Comparison of ENCODE assay signal across 23 mouse cellular contexts in genomic region chr6:66984672-66985071, GRCm38 (mm10).
"Had no signal": no experiment of that assay in that cellular context is flagged by ENCODE, and none has a peak within 500 bp of the region (broad histone marks: within the 10 kb centered on the region; RNA-seq: fewer than 3 reads in every experiment).

No protein-coding gene starts in this region.

- H3K4me3 ChIP-seq: limb, embryonic 12.5 days; limb, embryonic 15.5 days; liver, embryonic 12.5 days; liver, embryonic 15.5 days; midbrain, embryonic 10.5 days; midbrain, embryonic 13.5 days; myocyte; neural tube, embryonic 13.5 days; stomach, embryonic 15.5 days had no signal

- H3K4me1 ChIP-seq: midbrain, embryonic 10.5 days; midbrain, embryonic 13.5 days had no signal

- H3K36me3 ChIP-seq: limb, embryonic 12.5 days; limb, embryonic 15.5 days; liver, embryonic 12.5 days; liver, embryonic 15.5 days; midbrain, embryonic 10.5 days; midbrain, embryonic 13.5 days; neural tube, embryonic 13.5 days; stomach, embryonic 15.5 days had no signal

- H3K4me2 ChIP-seq: limb, embryonic 12.5 days; limb, embryonic 15.5 days; liver, embryonic 12.5 days; liver, embryonic 15.5 days; midbrain, embryonic 13.5 days; neural tube, embryonic 13.5 days; stomach, embryonic 15.5 days had no signal

- ATAC-seq: liver, embryonic 12.5 days; midbrain, embryonic 16.5 days had no signal

- H3K27me3 ChIP-seq: limb, embryonic 12.5 days; limb, embryonic 15.5 days; liver, embryonic 12.5 days; liver, embryonic 15.5 days; midbrain, embryonic 13.5 days; neural tube, embryonic 13.5 days; stomach, embryonic 15.5 days had no signal

- H3K9ac ChIP-seq: limb, embryonic 12.5 days; limb, embryonic 15.5 days; liver, embryonic 12.5 days; liver, embryonic 15.5 days; midbrain, embryonic 13.5 days; neural tube, embryonic 13.5 days; stomach, embryonic 15.5 days had no signal

- H3K27ac ChIP-seq: kidney, postnatal 0 days; limb, embryonic 12.5 days; limb, embryonic 15.5 days; liver, embryonic 15.5 days; midbrain, embryonic 10.5 days; midbrain, embryonic 13.5 days; neural tube, embryonic 13.5 days; stomach, embryonic 15.5 days had no signal

- DNase-seq: kidney, adult 2 months; kidney, postnatal 36 days; left cerebral cortex, postnatal 4 days; lung, adult 2 months; lung, postnatal 14 days; lung, postnatal 4 days; retina, postnatal 1 day; right cerebral cortex, postnatal 25 days; spleen, adult 18-20 months; thymus, adult 2 months; thymus, postnatal 14 days; thymus, postnatal 4 days had no signal

- H3K9me3 ChIP-seq: limb, embryonic 12.5 days; limb, embryonic 15.5 days; liver, embryonic 12.5 days; liver, embryonic 15.5 days; midbrain, embryonic 10.5 days; midbrain, embryonic 13.5 days; neural tube, embryonic 13.5 days; stomach, embryonic 15.5 days had no signal
